Mouse (Mus musculus) retina, embryonic 14.5 days (tissue): ENCODE measurements around the gene Map2k5.

ENCODE experiments used
- DNase-seq: peaks from one replicate; pipeline ENCODE4 v3.0.0-alpha.2; 2015; ENCODE audit warnings: low spot score

Gene Map2k5

DNA sequence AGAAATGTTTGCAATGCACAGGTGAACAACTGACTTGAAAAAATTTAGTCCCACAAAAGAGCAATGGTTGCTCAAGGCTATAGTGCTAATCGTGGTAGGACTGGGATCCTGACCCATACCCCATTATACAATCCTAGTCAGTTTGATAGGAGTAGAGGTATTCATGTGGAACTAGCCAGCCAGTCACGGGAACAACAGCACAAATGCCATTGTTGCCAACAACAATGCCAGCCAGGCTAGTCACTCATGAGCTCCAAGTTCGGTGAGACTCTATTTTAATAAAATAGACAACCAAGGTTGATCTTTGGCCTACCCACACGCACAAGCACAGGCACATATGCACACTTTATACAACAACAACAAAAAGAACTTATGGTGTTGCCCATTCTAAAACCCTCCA lies 120.0 kb downstream of the Map2k5 start:
- DNase-seq: no peak

DNA sequence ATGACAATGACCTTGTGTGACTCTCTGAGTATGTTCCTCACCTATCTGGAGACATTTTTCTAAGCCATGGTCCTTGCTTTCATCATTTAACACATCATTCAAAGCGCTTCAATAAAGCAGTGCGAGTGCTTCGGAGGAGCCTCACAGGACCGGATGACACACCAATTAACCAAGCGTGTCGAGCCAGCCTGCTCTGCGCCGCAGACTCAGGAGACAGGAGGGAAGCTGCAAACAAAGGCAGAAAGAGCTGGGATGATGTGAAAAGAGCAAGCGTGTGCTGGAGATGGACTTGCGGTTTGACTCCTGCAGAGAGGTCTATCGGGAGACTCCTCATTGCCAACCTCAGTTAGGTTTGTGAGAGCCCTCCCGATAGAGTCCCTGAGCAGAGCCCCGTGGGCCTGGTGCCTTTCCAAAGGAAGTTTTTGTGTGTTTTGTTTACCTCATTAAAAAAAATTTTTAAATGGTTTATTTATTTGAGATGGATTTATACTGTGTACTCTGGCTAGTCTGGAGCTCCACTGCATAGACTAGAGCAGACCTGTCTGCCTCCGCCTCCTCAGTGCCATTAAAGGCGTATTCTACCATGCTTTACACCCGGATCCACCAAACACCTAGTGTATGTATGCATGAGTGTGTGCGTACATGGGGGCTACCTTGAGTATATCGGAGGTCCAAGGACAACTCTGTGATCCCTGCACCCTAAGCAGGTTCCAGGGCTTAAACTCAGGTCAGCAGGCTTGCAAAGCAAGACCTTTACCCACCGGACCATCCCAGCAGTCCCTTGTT lies 126.7 kb downstream of the Map2k5 start:
- DNase-seq: peak; percentile 13

DNA sequence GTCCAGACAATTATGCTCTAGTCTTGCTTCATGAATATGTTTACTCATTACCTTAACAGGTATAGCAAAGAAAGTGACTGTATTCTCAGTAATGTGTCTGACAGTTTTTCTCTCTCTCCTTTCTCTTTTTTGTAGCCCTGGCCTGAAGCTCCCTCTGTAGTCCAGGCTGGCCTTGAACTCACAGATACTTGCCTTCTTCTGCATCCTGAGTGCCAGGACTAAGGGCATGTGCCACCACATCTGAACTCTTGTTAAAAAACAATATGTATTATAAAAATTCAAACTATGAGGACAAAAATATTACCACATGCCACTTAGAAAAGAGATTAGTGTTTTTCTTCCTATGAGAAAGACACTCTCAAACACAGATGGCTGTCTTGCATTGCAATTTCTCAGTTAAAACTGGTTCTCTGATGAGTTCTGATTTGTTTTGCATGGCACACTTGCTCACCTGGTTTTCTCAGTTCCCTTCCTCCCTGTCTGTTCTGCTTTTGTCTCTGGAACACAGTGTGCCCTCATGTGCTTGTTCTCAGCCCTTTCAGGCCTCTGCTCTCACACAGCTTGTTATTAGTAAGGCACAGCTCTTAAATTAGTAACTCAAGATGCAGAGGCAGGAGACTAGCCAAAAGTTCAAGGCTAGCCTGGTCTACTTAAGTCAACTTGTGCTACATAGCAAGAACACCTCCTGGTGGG lies 129.5 kb downstream of the Map2k5 start:
- DNase-seq: no peak

GRCm38 (mm10) chr9:63246568-63247169 lies 131.0 kb downstream of the Map2k5 start:
- no peak for DNase-seq

DNA sequence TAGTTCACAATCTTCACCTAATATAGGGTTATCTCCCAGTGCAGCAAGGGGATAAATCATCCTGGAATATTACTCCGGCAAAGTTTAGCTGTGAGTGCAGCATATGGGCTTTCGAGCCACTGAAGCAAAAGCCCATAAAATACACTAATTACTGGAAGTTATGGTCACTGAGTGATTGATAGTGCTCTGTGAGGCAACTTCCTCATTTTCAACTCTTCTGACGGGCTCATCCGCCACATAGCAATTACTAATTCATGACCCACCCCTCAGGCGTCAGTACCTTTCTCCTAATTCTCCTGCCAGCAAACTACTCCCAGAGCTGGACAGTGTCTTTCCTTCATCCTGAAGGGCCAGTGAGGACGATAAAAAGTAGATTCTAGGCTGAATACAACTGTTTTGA lies 135.7 kb downstream of the Map2k5 start:
- no peak for DNase-seq

GRCm38 (mm10) chr9:63241241-63241640 lies 136.5 kb downstream of the Map2k5 start:
- DNase-seq: no peak

DNA sequence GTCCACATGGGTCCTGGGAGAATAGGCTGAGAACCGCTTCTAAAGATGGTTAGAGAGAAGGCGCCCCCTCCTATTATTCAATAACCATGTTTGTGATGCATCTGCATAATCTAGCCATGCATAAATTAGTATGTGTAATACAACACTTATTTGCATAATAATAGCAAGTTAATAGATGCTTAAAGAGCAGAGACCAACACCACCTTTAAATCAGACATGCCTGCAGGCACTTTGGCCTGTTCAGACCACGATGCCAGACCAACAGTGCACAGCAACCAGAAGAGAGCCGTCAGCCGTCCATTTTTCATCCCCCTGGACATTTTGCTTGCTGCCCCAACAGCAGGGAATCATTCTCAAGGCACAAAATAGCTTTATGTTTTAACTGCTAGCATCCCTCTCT lies 143.3 kb downstream of the Map2k5 start:
- DNase-seq: no peak

- no peak for DNase-seq
Measured at GRCm38 (mm10) chr9:63230289-63230688, 147.4 kb downstream of the Map2k5 start.

GRCm38 (mm10) chr9:63229124-63229523 lies 148.6 kb downstream of the Map2k5 start:
- DNase-seq: no peak

GRCm38 (mm10) chr9:63222161-63222560 lies 155.5 kb downstream of the Map2k5 start:
- DNase-seq: no peak

DNA sequence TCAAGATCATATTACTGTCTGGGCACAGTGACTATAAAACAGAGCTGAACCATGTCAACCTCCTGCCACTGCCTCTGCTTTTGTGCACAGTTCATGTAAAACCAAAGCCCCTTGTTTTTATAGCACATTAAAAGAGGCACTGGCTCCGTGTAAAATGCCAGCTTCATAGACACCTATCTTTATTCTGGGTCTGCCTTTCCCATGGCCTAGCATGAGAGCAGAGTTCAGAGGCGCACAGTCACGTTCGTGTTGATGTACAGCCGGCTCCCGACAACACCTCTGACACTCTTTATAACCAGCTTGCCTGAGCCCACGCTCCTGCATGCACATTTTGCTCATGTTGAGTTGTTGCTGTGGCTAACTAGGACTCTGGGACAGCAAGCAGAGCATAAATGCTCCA lies 157.9 kb downstream of the Map2k5 start:
- DNase-seq: no peak

GRCm38 (mm10) chr9:63215031-63215430 lies 162.7 kb downstream of the Map2k5 start:
- DNase-seq: no peak

- no peak for DNase-seq
Measured at GRCm38 (mm10) chr9:63206769-63207276, 170.9 kb downstream of the Map2k5 start.

- DNase-seq: no peak
Measured at GRCm38 (mm10) chr9:63203461-63203860, 174.2 kb downstream of the Map2k5 start.

DNA sequence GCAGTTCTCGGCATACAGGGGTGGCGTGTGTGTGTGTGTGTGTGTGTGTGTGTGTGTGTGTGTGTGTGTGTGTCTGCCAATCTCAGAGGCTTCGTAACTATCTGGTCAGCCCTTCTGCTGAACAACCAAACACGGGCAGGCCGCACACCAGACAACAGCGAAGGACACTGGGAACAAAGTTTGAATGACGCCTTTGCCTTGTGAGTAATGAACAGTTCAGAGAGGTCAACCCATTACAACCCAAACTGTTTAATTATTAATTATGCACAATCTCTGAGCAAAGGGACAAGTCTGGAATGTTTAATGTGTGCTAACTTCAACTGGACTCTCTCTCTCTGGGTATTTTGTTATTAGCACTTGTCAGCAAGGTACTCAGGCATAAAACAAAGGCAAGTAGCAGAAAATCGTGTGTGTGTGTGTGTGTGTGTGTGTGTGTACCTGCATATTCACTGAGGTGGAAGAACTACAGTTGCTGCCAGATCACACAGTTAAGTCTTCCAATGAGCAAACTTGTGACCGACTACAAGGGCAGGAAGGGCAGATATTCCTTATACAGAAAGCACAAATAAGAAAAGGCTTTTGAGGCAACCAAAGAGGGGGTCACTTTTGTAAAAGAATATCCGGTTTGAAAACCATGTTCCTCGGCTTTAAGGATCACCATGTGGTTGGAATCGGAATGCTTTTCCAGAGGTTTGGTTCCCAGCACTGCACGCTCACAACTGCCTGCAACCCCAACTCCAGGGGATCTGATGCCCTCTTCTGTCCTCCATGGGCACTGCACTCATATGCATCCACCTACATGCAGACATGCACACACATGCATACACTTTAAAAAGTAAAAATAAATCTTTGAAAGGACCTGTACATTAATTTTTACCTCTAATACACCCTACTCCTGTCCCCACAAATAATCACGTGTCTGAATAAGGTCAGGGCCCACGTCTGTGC lies 176.1 kb downstream of the Map2k5 start:
- DNase-seq: no peak

GRCm38 (mm10) chr9:63197252-63197651 lies 180.4 kb downstream of the Map2k5 start:
- DNase-seq: peak; percentile 57

- DNase-seq: peak; percentile 58
Measured at GRCm38 (mm10) chr9:63196114-63196682, 181.5 kb downstream of the Map2k5 start.

GRCm38 (mm10) chr9:63195523-63195922 lies 182.2 kb downstream of the Map2k5 start:
- peak; percentile 50 for DNase-seq

- no peak for DNase-seq
Measured at GRCm38 (mm10) chr9:63194791-63195190, 182.9 kb downstream of the Map2k5 start.

DNA sequence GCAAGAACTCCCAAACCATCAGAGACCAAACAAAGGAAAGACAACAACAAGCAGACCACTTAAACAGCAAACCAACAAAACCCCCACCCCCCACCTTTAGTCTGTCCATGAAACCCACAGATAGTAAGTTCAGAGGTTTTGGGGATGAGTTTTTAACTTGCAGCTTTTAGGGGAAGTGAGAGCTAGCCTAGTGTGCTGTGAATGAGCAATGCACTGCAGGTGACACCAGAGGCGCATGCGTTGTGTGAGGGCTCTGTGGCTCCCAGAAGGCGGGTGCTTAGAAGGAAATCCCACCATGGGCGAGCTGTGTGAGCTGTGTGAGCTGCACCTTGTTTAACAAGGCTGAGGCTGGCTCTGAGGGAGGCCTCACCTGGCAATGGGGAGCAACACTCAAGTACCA lies 184.9 kb downstream of the Map2k5 start:
- no peak for DNase-seq

GRCm38 (mm10) chr9:63187310-63187709 lies 190.4 kb downstream of the Map2k5 start:
- no peak for DNase-seq
